Mouse (Mus musculus) gastrocnemius, postnatal 25 days (tissue): ENCODE data around the gene Sptan1. TPM values are rescaled to one million over a fixed set of nuclear protein-coding genes. Genes with fewer than 3 reads are reported as not detected.
"Not testable (repeated sequence)": the region's sequence is repeated elsewhere in the genome, so short reads cannot be mapped to it uniquely, and the experiment has no call there.

Experiments
- DNase-seq: peaks from one replicate; pipeline ENCODE4 v3.0.0; 2022
- total RNA-seq, 2 experiments: library from RNA; stranded (reverse); gene quantifications; 1 replicate in 1 of 2; 2 replicates in 1 of 2; pipeline ENCODE4 v1.2.3; 2021

Sptan1 gene
- total RNA-seq, 2 experiments from 2014 or later, result 56.9 to 64.4 TPM

GRCm38 (mm10) chr2:30009101-30009500, 43.7 kb downstream of the Sptan1 start:
- DNase-seq, result no peak

DNA sequence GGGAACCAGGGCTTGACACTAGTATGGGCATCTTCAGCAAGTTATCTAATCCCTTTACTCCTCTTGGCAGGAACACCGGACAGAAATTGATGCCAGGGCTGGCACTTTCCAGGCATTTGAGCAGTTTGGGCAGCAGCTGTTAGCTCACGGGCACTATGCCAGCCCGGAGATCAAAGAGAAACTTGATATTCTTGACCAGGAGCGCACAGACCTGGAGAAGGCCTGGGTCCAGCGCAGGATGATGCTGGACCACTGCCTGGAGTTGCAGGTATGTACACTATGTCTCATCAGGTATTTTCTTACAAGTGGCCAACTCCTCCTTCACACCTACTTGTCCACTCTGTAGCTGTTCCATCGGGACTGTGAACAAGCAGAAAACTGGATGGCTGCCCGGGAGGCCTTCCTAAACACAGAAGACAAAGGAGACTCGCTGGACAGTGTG, 45.5 kb downstream of the Sptan1 start:
- DNase-seq, result peak; percentile 83

DNA sequence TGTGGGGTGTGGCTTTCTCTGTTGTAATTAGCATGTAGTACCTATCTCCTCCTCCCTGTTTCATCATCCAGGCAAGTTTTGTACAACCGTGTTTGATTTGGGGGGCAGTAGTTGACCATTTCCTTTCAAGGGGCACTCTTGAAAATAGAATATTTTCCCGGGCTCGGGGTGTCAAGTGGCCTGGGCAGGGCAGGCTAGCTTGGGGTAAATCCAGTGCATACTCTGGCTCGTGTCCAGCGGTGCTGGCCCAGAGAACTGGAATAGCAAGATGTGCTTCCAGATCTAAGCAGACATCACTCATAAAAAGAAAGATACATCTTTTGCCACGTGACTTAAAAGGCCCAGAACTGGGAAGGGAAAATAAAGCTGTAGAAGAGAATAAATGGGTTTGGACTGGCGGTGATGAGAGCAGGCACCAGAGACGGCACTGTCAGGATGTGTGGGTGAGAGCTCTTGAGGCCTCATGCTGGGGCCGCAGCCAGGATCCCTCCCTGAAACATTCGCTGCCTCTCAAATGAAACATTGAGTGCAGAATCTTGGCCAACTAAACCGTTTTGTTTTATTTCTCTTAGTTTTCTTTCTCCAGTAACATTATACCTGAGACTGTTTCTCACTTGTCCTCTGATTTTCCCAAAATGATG, 49.1 kb downstream of the Sptan1 start:
- DNase-seq, result peak; percentile 59

DNA sequence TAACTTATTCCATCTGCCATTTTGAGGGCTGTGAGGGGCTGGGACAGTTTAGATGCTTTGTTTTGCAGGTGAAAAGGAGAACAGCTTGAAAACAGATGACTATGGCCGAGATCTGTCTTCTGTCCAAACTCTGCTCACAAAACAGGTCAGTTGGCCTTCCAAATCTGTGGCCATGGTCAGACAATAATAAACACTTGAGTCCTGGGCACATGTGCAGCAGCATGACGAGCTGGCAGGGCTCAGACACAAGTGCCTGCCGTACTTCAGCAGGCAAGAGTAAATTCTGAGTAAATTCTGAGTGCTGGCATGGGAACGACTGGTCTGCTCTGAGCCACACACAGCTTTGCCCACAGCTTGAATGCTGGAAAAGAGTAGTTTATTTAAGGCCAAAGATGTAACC, 60.1 kb downstream of the Sptan1 start:
- no peak for DNase-seq

- no peak for DNase-seq
These were observed 61.6 kb downstream of the Sptan1 start for GRCm38 (mm10) chr2:30026997-30027396.

DNA sequence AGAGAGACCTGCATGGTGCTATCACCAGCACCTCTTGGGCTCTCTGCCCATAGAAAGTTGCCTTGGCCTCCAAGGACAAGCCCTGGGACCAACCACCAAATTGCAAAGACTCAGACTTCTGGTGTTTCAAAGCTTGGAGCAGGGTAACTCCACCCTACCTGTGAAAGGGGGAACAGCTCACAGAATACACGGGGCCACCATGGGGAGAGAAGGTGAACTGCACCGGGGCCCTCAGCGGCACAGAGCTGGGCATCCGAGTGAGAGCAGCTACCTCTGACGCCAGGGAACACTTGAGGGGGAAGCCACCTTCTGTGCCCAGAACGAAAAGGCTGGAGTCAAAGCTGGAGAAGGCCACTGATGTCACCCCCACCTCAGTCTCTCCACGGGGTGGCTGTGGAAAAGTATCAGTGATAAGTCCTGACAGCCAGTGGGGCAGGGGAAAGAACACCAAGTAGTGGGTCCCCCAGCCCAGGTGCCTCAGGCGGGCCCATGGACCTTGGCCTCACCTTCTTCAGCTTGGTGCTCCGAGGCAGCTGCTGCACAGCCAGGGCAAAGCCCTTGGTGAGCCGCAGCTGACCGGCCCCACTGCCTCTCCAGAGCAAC, 67.0 kb downstream of the Sptan1 start:
- DNase-seq, result no peak

DNA sequence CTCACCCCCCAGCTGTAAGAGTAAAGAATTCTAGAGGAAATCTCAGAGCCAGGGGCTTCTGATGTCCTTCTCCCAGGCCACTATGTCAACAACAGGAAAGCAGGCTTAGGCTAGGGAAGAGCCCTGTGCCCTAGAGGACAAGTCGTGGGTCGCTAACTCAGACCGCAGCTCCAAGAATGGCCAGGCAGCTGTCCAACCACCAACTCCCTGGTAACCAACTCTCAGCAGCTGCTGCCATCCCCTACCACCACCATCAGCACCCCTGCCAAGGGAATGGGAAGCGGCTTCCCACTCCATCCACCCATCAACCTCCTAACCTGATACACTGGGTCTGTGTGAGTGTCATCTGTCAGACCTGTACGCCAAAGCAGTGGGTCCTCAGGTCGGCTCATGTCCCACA, 67.6 kb downstream of the Sptan1 start:
- DNase-seq, result no peak

- peak; percentile 30 for DNase-seq
These were observed 72.4 kb downstream of the Sptan1 start for GRCm38 (mm10) chr2:30037762-30038161.

- DNase-seq, result no peak
These were observed 73.0 kb downstream of the Sptan1 start for GRCm38 (mm10) chr2:30038370-30038769.

DNA sequence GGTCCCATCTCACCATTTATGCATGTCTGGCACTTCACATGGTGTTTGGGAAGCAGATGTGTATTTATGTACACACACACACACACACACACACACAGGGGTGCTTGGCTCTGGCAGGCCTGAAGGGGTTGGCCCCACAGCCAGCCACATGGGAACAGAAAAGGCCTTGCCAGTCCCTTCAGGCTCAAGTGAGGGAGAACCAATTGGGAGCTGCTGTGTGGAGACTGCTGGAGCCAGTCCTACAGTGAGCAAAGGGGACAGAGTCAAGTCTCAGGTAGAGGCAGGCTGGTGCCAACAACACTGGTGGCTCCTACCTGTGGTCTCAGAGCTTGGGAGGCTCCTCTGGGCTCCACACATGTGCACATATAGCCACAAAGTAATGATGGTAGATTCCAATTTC, 74.3 kb downstream of the Sptan1 start:
- DNase-seq, result no peak

DNA sequence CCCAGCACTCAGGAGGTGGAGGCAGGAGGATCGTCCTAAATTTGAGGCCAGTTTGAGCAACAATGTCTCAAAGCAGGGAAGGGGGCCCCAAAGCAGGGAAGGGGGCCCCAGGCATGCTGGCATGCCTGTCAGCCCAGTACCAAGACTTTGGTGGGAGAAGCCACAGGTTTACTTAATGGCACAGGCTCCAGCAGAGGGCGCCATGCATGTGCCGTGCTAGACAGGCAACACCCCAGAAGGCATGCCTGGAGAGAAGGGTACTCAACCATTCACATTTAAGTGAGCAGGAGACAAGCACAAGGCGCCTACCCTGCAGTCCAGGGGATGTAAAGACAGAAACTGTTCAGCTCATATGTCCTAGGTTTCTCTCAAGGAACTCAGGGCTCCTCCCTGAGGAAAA, 77.1 kb downstream of the Sptan1 start:
- no peak for DNase-seq

DNA sequence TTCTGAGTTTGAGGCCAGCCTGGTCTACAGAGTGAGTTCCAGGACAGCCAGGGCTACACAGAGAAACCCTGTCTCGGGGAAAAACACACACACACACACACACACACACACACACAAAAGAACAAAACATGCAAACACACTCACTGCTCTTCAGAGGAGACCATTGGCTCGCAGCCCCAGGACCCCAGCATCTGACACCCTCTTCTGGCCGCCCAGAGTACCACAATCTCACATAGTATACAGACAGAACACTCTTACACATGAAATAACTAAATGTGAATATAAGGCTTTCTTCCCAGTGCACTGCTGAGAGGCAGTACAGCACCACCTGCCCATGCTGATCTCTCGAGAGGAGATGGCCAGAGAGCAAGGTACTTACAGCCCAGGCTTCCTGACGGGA, 79.2 kb downstream of the Sptan1 start:
- DNase-seq, result no peak

GRCm38 (mm10) chr2:30047127-30047526, 81.8 kb downstream of the Sptan1 start:
- no peak for DNase-seq

- no peak for DNase-seq
These were observed 82.7 kb downstream of the Sptan1 start for GRCm38 (mm10) chr2:30048101-30048501.

- peak; percentile 96 for DNase-seq
These were observed 83.5 kb downstream of the Sptan1 start, which contains the start of gene Wdr34 for GRCm38 (mm10) chr2:30048699-30049388. Gene Wdr34 (minus strand): TSS chr2:30048881.

- no peak for DNase-seq
These were observed 84.5 kb downstream of the Sptan1 start for GRCm38 (mm10) chr2:30049831-30050230.

DNA sequence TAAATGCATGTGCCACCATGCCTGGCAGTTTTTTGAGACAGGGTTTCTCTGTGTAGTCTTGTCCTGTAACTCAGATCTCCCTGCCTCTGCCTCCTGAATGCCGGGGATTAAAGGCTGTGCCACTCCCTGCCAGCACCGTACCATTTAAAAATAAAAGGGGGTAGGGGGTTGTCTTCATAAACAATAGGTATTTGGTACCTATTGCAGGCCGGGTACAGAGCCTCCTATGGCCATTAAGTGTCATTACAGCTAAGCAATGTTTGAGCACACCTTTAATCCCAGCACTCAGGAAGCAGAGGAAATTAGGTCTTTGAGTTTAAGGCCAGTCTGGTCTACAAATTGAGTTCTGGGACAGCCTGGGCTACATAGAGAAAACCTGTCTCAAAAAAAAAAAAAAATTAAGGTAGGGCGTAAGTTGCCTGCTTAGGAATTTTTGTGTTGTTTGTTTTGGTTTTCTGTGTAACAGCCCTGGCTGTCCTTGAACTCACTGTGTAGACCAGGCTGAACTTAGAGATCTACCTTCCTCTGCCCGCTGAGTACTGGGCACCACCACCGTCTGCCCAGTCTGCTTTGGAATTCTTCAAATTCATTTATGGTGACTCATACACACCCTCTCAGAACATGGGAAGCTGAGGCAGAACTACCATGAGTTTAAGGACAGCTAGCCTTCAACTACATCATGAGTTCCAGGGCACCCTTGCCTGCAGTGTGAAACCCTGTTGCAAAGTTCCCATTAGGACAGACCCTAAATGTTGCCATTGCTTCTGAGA, 86.8 kb downstream of the Sptan1 start:
- no peak for DNase-seq

- not testable (repeated sequence) for DNase-seq
These were observed 90.0 kb downstream of the Sptan1 start for GRCm38 (mm10) chr2:30055310-30055709.

DNA sequence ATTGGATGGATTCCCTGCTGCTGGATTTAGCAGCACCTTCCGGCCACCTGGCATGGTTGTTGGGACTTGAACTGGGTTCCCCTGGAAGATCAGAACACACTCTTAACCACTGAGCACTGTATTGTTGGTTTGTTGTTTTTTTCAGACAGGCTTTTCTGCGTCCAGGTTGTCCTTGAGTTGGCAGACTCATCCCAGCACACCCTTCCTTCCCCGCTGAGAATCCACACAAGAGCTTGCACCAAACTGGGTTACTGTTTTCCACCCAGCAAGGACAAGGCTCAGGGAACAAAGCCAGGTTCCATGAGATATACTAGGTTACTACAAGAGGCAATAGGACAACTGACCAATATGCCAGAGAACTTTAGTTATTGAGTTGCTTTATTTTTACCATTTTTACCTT, 91.4 kb downstream of the Sptan1 start:
- no peak for DNase-seq

DNA sequence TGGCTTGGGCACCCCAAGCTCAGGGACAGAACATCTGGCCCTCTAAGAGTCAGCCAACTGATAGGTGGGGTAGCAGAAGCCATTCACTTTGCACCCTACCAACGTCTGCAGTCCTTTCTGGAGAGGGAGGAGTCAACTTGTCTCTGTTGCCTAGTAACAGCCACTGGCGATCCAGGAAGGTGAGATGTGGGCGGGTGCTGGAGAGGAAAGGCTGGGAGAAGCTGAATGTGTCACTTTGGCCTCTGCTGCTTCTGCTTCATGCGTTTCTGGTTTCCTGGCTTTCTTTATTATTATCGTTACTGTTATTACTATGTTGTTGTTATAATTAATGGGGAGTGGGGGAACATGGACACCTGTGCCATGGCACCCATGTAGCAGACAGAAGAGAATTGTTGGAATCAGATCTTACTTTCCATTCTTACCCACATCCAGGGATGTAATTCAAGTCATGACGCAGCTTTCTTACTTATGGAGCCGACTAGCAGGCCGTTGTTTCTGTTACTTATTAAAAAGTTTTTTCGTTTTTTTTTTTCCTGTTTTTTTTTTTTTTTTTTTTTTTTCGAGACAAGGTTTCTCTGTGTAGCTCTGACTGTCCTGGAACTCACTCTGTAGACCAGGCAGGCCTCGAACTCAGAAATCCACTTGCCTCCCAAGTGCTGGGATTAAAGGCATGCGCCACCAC, 92.0 kb downstream of the Sptan1 start, which contains the start of gene Set:
Set (plus strand) TSS at position 156 of the 682 bp plus-strand sequence.
- no peak for DNase-seq

- no peak for DNase-seq
These were observed 93.1 kb downstream of the Sptan1 start for GRCm38 (mm10) chr2:30058418-30058817.
